Mouse (Mus musculus): Measurements from ENCODE around the gene Mrpl55. TPM values are rescaled to one million over a fixed set of nuclear protein-coding genes. Genes with fewer than 3 reads are reported as not detected.
A peak's percentile ranks its signal among the peaks of the same experiment; 100 is the strongest.

The Mrpl55 gene
- 35.2 and 35.4 TPM in 2 replicates for polyA plus RNA-seq (2012; rRNA removed)

GRCm38 (mm10) chr11:59202081-59202995, at the start of gene Mrpl55:
Mrpl55 (plus strand) TSS chr11:59202486.
- DNase-seq (ENCODE audit: low spot score), result peak; percentile 82

- DNase-seq (ENCODE audit: low spot score), result no peak
These were observed 48.1 kb upstream of the Mrpl55 start for GRCm38 (mm10) chr11:59154220-59154619.

GRCm38 (mm10) chr11:59155900-59156299, 46.4 kb upstream of the Mrpl55 start:
- DNase-seq (ENCODE audit: low spot score), result no peak

- DNase-seq (ENCODE audit: low spot score), result no peak
These were observed 43.2 kb upstream of the Mrpl55 start for GRCm38 (mm10) chr11:59159099-59159498.

GRCm38 (mm10) chr11:59159558-59159957, 42.7 kb upstream of the Mrpl55 start:
- DNase-seq (ENCODE audit: low spot score), result no peak

- no peak for DNase-seq (ENCODE audit: low spot score)
These were observed 40.9 kb upstream of the Mrpl55 start for GRCm38 (mm10) chr11:59161398-59161797.

GRCm38 (mm10) chr11:59162443-59163254, 39.6 kb upstream of the Mrpl55 start:
- no peak for DNase-seq (ENCODE audit: low spot score)

- DNase-seq (ENCODE audit: low spot score), result peak; percentile 99
These were observed 38.7 kb upstream of the Mrpl55 start, which contains the start of gene Iba57 for GRCm38 (mm10) chr11:59163255-59164236. Iba57 (minus strand) TSS chr11:59163739.

- DNase-seq (ENCODE audit: low spot score), result no peak
These were observed 37.9 kb upstream of the Mrpl55 start for GRCm38 (mm10) chr11:59164384-59164783.

- DNase-seq (ENCODE audit: low spot score), result no peak
These were observed 36.6 kb upstream of the Mrpl55 start for GRCm38 (mm10) chr11:59165616-59166241.

GRCm38 (mm10) chr11:59169807-59170206, 32.5 kb upstream of the Mrpl55 start:
- DNase-seq (ENCODE audit: low spot score), result no peak

GRCm38 (mm10) chr11:59170549-59170948, 31.7 kb upstream of the Mrpl55 start:
- no peak for DNase-seq (ENCODE audit: low spot score)

GRCm38 (mm10) chr11:59174189-59174838, 28.0 kb upstream of the Mrpl55 start:
- no peak for DNase-seq (ENCODE audit: low spot score)

GRCm38 (mm10) chr11:59176475-59176874, 25.8 kb upstream of the Mrpl55 start:
- no peak for DNase-seq (ENCODE audit: low spot score)

GRCm38 (mm10) chr11:59176921-59177320, 25.4 kb upstream of the Mrpl55 start:
- DNase-seq (ENCODE audit: low spot score), result no peak

- no peak for DNase-seq (ENCODE audit: low spot score)
These were observed 19.4 kb upstream of the Mrpl55 start, which contains the start of gene Gjc2 for GRCm38 (mm10) chr11:59182864-59183331. Gjc2 (minus strand) TSS chr11:59183213.

GRCm38 (mm10) chr11:59183821-59184220, 18.5 kb upstream of the Mrpl55 start:
- DNase-seq (ENCODE audit: low spot score), result no peak

GRCm38 (mm10) chr11:59185490-59185889, 16.8 kb upstream of the Mrpl55 start:
- DNase-seq (ENCODE audit: low spot score), result no peak

GRCm38 (mm10) chr11:59187706-59188105, 14.6 kb upstream of the Mrpl55 start:
- no peak for DNase-seq (ENCODE audit: low spot score)
